Mouse (Mus musculus): ENCODE results near the gene Eps8l3. TPM values are rescaled to one million over a fixed set of nuclear protein-coding genes. Genes with fewer than 3 reads are reported as not detected.
"Not testable (repeated sequence)": the region's sequence is repeated elsewhere in the genome, so short reads cannot be mapped to it uniquely, and the experiment has no call there.

Gene Eps8l3
- polyA plus RNA-seq, 1 experiment from 2014 or later: not detected

DNA sequence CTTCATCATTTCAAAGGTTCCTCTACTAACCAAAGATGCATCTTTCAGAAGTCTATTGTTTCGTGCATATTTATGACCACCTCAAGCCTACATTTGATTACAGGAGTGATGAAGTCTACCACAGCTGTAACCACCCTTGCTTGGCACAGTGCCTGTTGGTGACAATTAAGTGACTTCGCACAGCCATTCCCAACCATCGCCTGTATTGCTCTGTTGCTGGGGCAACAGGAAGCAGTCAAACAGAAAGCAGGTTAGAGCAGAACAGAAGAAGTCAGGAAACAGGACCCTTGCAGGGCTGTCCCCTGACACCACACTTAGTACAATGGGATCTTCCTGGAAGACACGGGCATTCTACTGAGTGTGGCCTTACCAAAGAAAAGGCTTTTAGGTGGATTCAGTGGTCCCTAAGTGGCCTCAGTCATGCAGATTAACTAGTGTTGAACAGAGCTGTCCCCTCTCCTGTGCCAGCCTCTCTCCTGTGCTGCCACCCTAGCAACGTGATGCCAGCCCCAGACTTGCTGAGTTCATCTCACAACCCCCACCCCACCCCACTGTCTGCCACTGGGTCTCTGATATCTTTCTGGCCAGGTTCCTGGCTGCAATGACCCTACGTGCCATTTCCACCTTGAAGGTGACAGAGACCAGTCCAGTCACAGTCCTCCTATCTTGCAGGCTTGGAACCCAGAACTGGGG lies 27.9 kb upstream of the Eps8l3 start:
- Histone ChIP-seq H3K9me3 (ENCODE audit: control insufficient read depth, low read length) (no peaks in the 10 kb centered on the region), H3K4me3 (ENCODE audit: low read length) (no peak overlapping the region), H3K4me1 (replicated peaks; ENCODE audit: control insufficient read depth, insufficient read depth, low read length) (peaks cover 39% of the 10 kb centered on the region), H3K27me3 (ENCODE audit: control insufficient read depth, insufficient read depth, low read depth, low read length) (no peaks in the 10 kb centered on the region), H3K4me2 (ENCODE audit: low read depth, low read length) (no peak overlapping the region), H3K36me3 (ENCODE audit: control insufficient read depth, insufficient read depth, low read length) (no peaks in the 10 kb centered on the region), H3K9ac (ENCODE audit: low read length) (no peak overlapping the region), H3K27ac (ENCODE audit: low read length) (no peak overlapping the region)
- WGBS: 58% methylated on average over 6 of the region's 6 CpGs
- no peak for ATAC-seq (ENCODE audit: low read depth)

DNA sequence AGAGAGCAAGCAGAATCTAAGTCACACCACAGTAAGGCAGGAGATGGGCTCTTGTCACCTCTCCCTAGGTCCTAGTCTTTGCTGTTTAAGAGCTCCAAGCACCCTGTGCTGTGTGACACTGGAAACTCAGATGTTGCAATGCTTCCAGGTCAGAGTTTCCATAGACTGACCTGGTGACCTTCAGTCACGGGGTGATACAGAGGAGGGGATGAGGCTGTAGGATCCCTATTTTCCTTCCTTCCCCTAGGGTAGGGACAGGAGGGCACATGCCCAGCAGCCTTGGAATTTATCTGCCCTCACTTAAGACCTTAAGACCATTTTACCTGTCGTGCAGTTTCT lies 27.4 kb upstream of the Eps8l3 start:
- Histone ChIP-seq H3K4me1 (replicated peaks; ENCODE audit: control insufficient read depth, insufficient read depth, low read length) (peaks cover 35% of the 10 kb centered on the region), H3K36me3 (ENCODE audit: control insufficient read depth, insufficient read depth, low read length) (no peaks in the 10 kb centered on the region), H3K9ac (ENCODE audit: low read length) (no peak overlapping the region; the same call in 1 of the 2 replicates), H3K27ac (ENCODE audit: low read length) (no peak overlapping the region; the same call in 1 of the 2 replicates), H3K4me3 (ENCODE audit: low read length) (no peak overlapping the region), H3K27me3 (ENCODE audit: control insufficient read depth, insufficient read depth, low read depth, low read length) (no peaks in the 10 kb centered on the region), H3K9me3 (ENCODE audit: control insufficient read depth, low read length) (no peaks in the 10 kb centered on the region), H3K4me2 (ENCODE audit: low read depth, low read length) (no peak overlapping the region)
- WGBS: 86% methylated on average over 2 of the region's 2 CpGs
- ATAC-seq (ENCODE audit: low read depth): no peak

DNA sequence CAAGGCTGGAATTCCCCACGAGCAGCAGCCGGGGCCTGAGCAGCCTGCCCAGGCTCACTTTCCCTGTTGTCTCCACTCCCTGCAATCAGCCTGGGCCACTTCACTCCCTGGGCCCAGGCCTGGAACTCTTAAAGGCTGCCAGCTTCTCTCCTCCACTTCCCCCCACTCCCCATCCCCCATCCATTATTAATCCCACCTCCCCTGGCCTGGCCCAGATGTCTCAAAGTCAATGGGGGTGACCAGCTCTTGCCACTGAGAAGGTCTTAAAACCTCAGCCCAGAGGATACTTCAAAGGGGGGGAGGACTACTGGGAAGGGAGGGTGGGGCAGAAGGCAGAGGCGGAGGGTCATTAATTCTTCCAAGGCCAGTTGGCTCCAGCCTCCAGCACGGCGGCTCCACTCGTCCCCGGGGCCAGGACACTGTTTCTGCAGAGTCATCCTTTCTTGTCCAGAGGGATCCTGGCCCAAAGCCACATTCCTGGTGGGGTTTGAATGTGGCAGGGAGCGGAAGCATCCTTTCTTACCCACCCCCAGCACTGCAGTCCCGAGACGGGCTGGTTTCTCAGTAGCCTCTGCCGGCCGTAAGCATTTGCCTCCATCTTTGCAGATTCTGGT lies 26.5 kb upstream of the Eps8l3 start:
- WGBS: 18% methylated on average over 12 of the region's 12 CpGs
- Histone ChIP-seq H3K9ac (ENCODE audit: low read length) (peak overlapping the region; percentile 26; the same call in 1 of the 2 replicates), H3K9me3 (ENCODE audit: control insufficient read depth, low read length) (no peaks in the 10 kb centered on the region), H3K27me3 (ENCODE audit: control insufficient read depth, insufficient read depth, low read depth, low read length) (no peaks in the 10 kb centered on the region; the same call in 1 of the 2 replicates), H3K36me3 (ENCODE audit: control insufficient read depth, insufficient read depth, low read length) (no peaks in the 10 kb centered on the region), H3K4me3 (ENCODE audit: low read length) (no peak overlapping the region), H3K4me1 (replicated peaks; ENCODE audit: control insufficient read depth, insufficient read depth, low read length) (peaks cover 32% of the 10 kb centered on the region), H3K27ac (ENCODE audit: low read length) (peak overlapping the region; percentile 70; the same call in 1 of the 2 replicates), H3K4me2 (ENCODE audit: low read depth, low read length) (peak overlapping the region; percentile 36)
- peak; percentile 91 for ATAC-seq (ENCODE audit: low read depth)

DNA sequence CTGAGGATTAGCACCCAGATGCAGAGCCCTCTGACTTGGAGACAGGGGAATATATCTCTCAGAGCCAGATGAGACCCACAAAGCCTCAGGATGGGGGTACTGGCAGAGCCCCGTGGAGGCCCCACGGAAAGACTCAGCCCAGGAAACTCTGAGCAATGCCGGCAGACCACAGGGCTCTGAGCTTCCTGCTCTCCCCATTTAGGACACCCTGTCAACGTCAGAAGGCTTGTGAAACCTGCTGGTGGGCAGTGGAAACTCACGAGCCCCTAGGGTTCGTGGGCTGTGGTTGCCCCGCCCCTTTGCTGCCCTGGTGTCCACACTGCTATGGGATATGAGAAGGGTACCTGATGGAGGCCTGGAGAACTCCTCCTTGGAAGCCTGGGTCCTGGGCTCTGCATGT lies 24.2 kb upstream of the Eps8l3 start:
- no peak for ATAC-seq (ENCODE audit: low read depth)
- Histone ChIP-seq H3K27ac (ENCODE audit: low read length) (no peak overlapping the region), H3K9ac (ENCODE audit: low read length) (no peak overlapping the region), H3K9me3 (ENCODE audit: control insufficient read depth, low read length) (no peaks in the 10 kb centered on the region), H3K4me1 (replicated peaks; ENCODE audit: control insufficient read depth, insufficient read depth, low read length) (peaks cover 32% of the 10 kb centered on the region), H3K36me3 (ENCODE audit: control insufficient read depth, insufficient read depth, low read length) (no peaks in the 10 kb centered on the region), H3K4me2 (ENCODE audit: low read depth, low read length) (no peak overlapping the region), H3K4me3 (ENCODE audit: low read length) (no peak overlapping the region), H3K27me3 (ENCODE audit: control insufficient read depth, insufficient read depth, low read depth, low read length) (peaks cover 3% of the 10 kb centered on the region; the same call in 1 of the 2 replicates)
- WGBS: 43% methylated on average over 7 of the region's 7 CpGs

DNA sequence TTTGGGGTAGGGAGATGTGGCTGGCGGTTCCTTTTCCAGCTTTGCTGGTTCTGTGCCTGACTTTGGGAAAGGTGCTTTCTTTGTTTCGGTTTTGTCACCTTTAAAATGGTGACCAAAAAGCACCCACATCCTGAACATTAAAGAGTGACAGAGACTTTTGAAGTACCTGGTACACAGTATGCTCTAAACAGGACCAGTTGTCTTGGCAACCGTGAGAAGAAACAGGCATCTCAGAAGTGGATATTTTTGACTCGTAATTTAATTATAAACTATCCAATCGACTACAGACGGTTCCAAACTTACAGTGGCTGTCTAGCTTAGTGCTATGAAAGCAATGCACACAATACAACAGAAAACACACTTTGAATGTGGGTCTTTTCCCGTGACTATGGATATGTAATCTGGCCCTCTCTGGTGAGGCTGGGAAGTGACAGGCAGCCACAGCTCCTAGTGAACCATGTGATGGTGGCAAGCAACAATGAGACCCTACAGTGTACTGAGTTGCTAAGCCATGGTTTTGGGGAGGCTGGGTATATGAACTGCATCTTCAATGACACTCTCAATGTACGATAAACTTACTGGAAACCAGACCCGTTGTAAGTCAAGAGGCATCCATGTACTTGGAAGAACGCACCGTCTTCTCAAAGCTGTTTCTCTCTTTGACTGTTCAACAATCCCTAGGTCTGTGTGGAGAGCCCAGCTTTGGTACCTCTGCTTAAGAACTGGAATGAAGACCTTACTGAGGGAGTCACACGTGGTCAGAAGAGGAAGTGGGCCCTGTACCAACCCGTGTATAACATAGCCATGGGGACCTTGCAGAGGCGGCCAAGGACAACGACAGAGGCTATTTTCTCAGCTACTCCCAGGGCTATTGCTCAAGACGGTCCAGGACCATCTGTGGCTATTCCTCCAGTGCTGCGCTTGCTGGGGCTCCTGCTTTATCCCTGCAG lies 23.5 kb upstream of the Eps8l3 start:
- Histone ChIP-seq H3K36me3 (ENCODE audit: control insufficient read depth, insufficient read depth, low read length) (no peaks in the 10 kb centered on the region), H3K4me2 (ENCODE audit: low read depth, low read length) (no peak overlapping the region), H3K9me3 (ENCODE audit: control insufficient read depth, low read length) (no peaks in the 10 kb centered on the region), H3K27ac (ENCODE audit: low read length) (no peak overlapping the region), H3K9ac (ENCODE audit: low read length) (no peak overlapping the region), H3K27me3 (ENCODE audit: control insufficient read depth, insufficient read depth, low read depth, low read length) (peaks cover 3% of the 10 kb centered on the region; the same call in 1 of the 2 replicates), H3K4me1 (replicated peaks; ENCODE audit: control insufficient read depth, insufficient read depth, low read length) (peaks cover 25% of the 10 kb centered on the region), H3K4me3 (ENCODE audit: low read length) (no peak overlapping the region)
- 81% methylated on average over 17 of the region's 17 CpGs for WGBS
- ATAC-seq (ENCODE audit: low read depth): no peak

DNA sequence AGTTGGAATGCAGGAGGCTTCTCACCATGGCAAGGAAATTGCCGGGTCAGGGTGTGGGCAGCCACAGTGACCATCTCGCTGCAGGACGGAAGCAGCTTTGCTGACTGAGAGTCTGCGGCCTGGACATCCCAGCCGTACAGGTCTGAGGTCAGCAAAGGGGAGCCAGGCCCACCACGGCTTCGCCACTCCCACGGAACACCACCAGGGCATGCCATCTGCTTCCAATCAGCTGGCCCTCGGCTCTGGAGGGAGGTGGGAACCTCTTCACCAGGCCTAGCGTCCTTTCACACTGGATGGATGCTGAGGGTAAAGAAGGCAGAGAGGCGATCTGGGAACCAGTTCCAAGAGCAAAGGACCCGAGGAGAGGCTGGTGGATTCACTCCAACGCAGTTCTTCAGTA lies 21.7 kb upstream of the Eps8l3 start:
- Histone ChIP-seq H3K27me3 (ENCODE audit: control insufficient read depth, insufficient read depth, low read depth, low read length) (peaks cover 3% of the 10 kb centered on the region; the same call in 1 of the 2 replicates), H3K9me3 (ENCODE audit: control insufficient read depth, low read length) (no peaks in the 10 kb centered on the region), H3K4me3 (ENCODE audit: low read length) (no peak overlapping the region), H3K36me3 (ENCODE audit: control insufficient read depth, insufficient read depth, low read length) (no peaks in the 10 kb centered on the region), H3K9ac (ENCODE audit: low read length) (no peak overlapping the region), H3K27ac (ENCODE audit: low read length) (no peak overlapping the region), H3K4me2 (ENCODE audit: low read depth, low read length) (no peak overlapping the region), H3K4me1 (replicated peaks; ENCODE audit: control insufficient read depth, insufficient read depth, low read length) (peaks cover 7% of the 10 kb centered on the region)
- 76% methylated on average over 13 of the region's 13 CpGs for WGBS
- no peak for ATAC-seq (ENCODE audit: low read depth)

DNA sequence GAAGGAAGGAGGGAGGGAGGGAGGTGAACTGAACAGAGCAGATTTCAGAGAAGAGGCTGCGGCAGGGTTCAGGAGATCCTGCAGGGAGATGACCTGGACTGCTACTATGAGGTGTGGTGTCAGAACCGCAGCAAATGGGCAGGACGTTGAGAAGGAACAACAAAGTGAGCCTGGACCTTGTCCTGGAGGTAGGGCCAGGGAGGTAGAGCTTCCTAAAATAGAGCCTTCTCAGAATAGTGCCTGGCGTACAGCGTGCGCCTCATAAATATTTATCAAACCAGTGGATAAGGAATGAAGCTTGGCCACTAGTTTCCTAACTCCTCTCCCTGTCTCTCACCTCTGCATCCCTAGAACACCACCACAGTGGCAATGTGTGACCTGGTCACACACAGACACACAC lies 19.4 kb upstream of the Eps8l3 start:
- no peak overlapping the region for H3K4me2 ChIP-seq (ENCODE audit: low read depth, low read length)
- no peak overlapping the region for H3K27ac ChIP-seq (ENCODE audit: low read length)
- H3K27me3 ChIP-seq (ENCODE audit: control insufficient read depth, insufficient read depth, low read depth, low read length): peaks cover 3% of the 10 kb centered on the region; the same call in 1 of the 2 replicates
- no peak overlapping the region for H3K4me3 ChIP-seq (ENCODE audit: low read length)
- H3K36me3 ChIP-seq (ENCODE audit: control insufficient read depth, insufficient read depth, low read length): no peaks in the 10 kb centered on the region
- H3K9me3 ChIP-seq (ENCODE audit: control insufficient read depth, low read length): no peaks in the 10 kb centered on the region
- ATAC-seq (ENCODE audit: low read depth): no peak
- 57% methylated on average over 6 of the region's 6 CpGs for WGBS
- H3K9ac ChIP-seq (ENCODE audit: low read length): no peak overlapping the region
- H3K4me1 ChIP-seq (replicated peaks; ENCODE audit: control insufficient read depth, insufficient read depth, low read length): no peaks in the 10 kb centered on the region

DNA sequence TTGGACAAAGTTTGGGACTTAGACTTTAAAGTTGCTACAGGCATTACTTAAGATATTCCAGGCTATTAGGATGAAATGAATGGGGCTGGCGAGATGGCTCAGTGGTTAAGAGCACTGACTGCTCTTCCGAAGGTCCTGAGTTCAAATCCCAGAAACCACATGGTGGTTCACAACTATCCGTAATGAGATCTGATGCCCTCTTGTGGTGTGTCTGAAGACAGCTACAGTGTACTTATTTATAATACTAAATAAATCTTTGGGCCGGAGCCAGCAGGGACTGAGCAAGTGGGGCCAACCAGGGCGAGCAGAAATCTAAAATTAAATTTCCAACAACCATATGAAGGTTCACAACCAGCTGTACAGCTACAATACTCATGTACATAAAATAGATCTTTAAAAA lies 15.5 kb upstream of the Eps8l3 start:
- not testable (repeated sequence) for H3K9ac ChIP-seq (ENCODE audit: low read length); H3K4me2 ChIP-seq (ENCODE audit: low read depth, low read length); H3K27me3 ChIP-seq (ENCODE audit: control insufficient read depth, insufficient read depth, low read depth, low read length); H3K9me3 ChIP-seq (ENCODE audit: control insufficient read depth, low read length); ATAC-seq (ENCODE audit: low read depth); H3K27ac ChIP-seq (ENCODE audit: low read length); H3K36me3 ChIP-seq (ENCODE audit: control insufficient read depth, insufficient read depth, low read length); H3K4me3 ChIP-seq (ENCODE audit: low read length); H3K4me1 ChIP-seq (replicated peaks; ENCODE audit: control insufficient read depth, insufficient read depth, low read length)
- 78% methylated on average over 5 of the region's 5 CpGs for WGBS

DNA sequence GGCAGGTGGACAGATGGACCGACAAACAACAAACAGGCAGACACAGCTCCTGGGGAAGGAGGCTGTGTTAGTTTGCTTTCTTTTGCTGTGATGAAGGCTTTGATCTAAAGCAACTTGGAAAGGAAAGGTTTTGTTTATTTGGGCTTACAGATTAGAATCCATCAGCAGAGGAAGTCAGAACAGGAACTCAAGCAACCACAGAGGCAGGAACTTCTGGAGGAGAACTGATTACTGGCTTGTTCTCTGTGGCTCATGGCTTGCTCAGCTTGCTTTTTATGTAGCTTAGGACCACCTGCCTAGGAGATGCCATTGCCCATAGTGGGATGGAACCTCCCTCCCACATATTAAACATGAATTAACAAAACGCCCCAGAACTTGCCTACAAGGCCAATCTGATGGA lies 14.6 kb upstream of the Eps8l3 start:
- H3K4me2 ChIP-seq (ENCODE audit: low read depth, low read length): no peak overlapping the region
- H3K36me3 ChIP-seq (ENCODE audit: control insufficient read depth, insufficient read depth, low read length): no peaks in the 10 kb centered on the region
- H3K27me3 ChIP-seq (ENCODE audit: control insufficient read depth, insufficient read depth, low read depth, low read length): no peaks in the 10 kb centered on the region; the same call in 1 of the 2 replicates
- H3K4me3 ChIP-seq (ENCODE audit: low read length): no peak overlapping the region
- H3K9ac ChIP-seq (ENCODE audit: low read length): no peak overlapping the region
- H3K27ac ChIP-seq (ENCODE audit: low read length): no peak overlapping the region
- no peak for ATAC-seq (ENCODE audit: low read depth)
- H3K9me3 ChIP-seq (ENCODE audit: control insufficient read depth, low read length): no peaks in the 10 kb centered on the region
- H3K4me1 ChIP-seq (replicated peaks; ENCODE audit: control insufficient read depth, insufficient read depth, low read length): no peaks in the 10 kb centered on the region; the same call in 1 of the 2 replicates
- 49% methylated on average over 2 of the region's 2 CpGs for WGBS

Data from lung, embryonic 16.5 days (tissue).